Mouse (Mus musculus) stomach, embryonic 15.5 days (tissue): ENCODE measurements at regions not wholly inside any gene's neighbourhood (a gene's known extent, or its start where the extent isn't known, plus 50 kb on each side); places are given as distances from the start of the nearest gene placed in this dataset.
"Not testable (repeated sequence)": the region's sequence is repeated elsewhere in the genome, so short reads cannot be mapped to it uniquely, and the experiment has no call there.

ENCODE experiments used
- ATAC-seq: fragments of 200-750 bp; cut with Nextera tagmentation; 2 replicates; pipeline ENCODE4 v1.8.0; 2017; ENCODE audit warnings: low read depth, moderate number of reproducible peaks, moderate TSS enrichment; ENCODE audit not compliant: insufficient read depth, low FRiP score
- H3K27ac ChIP-seq: fragments of 300-500 bp; sonication (generic); 2 replicates; pipeline ENCODE4 v1.5.1; 2015; ENCODE audit warnings: mild to moderate bottlenecking, inconsistent platforms
- H3K27me3 ChIP-seq: fragments of 300-500 bp; sonication (generic); replicated peaks from 2 replicates; pipeline ENCODE4 v1.6.1; 2015; ENCODE audit warnings: inconsistent platforms
- H3K36me3 ChIP-seq: fragments of 300-500 bp; sonication (generic); 2 replicates; pipeline ENCODE4 v1.6.1; 2015; ENCODE audit warnings: inconsistent platforms
- H3K4me1 ChIP-seq: fragments of 300-500 bp; sonication (generic); 2 replicates; pipeline ENCODE4 v1.6.1; 2015; ENCODE audit warnings: inconsistent platforms
- H3K4me2 ChIP-seq: fragments of 300-500 bp; sonication (generic); 2 replicates; pipeline ENCODE4 v1.6.1; 2015; ENCODE audit warnings: mild to moderate bottlenecking, inconsistent platforms
- H3K4me3 ChIP-seq: fragments of 300-500 bp; sonication (generic); replicated peaks from 2 replicates; pipeline ENCODE4 v1.5.1; 2015; ENCODE audit warnings: inconsistent platforms
- H3K9ac ChIP-seq: fragments of 300-500 bp; sonication (generic); 2 replicates; pipeline ENCODE4 v1.6.1; 2015; ENCODE audit warnings: inconsistent platforms
- H3K9me3 ChIP-seq: fragments of 300-500 bp; sonication (generic); 2 replicates; pipeline ENCODE4 v1.6.1; 2016; ENCODE audit warnings: inconsistent platforms
- WGBS: fragments of 180-500 bp; shearing (Covaris S2); methylation state at CpG from one replicate; pipeline ENCODE4 v1.1.7; 2015; 5-methylcytosine and 5-hydroxymethylcytosine counted together

GRCm38 (mm10) chr16:3114473-3115335 is 476.1 kb upstream of the Olfr161 start:
- H3K36me3 ChIP-seq, H3K4me1 ChIP-seq, H3K4me2 ChIP-seq, H3K9me3 ChIP-seq, H3K9ac ChIP-seq, H3K27ac ChIP-seq, H3K27me3 ChIP-seq, H3K4me3 ChIP-seq: not testable (repeated sequence)
- 46% methylated on average over 3 of the region's 3 CpGs for whole genome bisulfite sequencing
- ATAC-seq: peak; percentile 93

GRCm38 (mm10) chr16:3115336-3116112 is 475.3 kb upstream of the Olfr161 start:
- H3K9ac ChIP-seq, H3K27me3 ChIP-seq, H3K9me3 ChIP-seq, H3K36me3 ChIP-seq, H3K27ac ChIP-seq, H3K4me1 ChIP-seq, H3K4me3 ChIP-seq, H3K4me2 ChIP-seq: not testable (repeated sequence)
- peak; percentile 74 for ATAC-seq
- 65% methylated on average over 8 of the region's 9 CpGs for WGBS

DNA sequence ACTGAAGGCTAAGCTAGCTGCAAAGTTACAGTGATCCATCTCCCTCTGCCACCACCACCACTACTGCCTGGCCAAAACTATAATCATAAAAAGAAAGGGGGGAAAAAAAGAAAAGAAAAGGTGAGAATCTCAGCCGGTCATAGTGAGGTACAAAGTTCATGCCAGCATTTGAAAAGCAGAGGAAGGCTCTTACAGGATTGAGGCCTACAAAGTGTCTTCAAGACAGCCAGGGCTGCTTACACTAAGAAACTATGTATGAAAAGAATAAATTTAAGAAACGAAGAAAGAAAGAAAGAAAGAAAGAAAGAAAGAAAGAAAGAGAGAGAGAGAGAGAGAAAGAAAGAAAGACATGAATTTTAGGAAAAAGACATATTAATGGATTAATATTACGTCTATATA is 474.7 kb upstream of the Olfr161 start:
- not testable (repeated sequence) for H3K4me3 ChIP-seq, H3K36me3 ChIP-seq, H3K4me1 ChIP-seq, H3K27ac ChIP-seq, H3K9ac ChIP-seq, H3K9me3 ChIP-seq, H3K27me3 ChIP-seq, H3K4me2 ChIP-seq, ATAC-seq
- WGBS: 80% methylated on average over 2 of the region's 3 CpGs

DNA sequence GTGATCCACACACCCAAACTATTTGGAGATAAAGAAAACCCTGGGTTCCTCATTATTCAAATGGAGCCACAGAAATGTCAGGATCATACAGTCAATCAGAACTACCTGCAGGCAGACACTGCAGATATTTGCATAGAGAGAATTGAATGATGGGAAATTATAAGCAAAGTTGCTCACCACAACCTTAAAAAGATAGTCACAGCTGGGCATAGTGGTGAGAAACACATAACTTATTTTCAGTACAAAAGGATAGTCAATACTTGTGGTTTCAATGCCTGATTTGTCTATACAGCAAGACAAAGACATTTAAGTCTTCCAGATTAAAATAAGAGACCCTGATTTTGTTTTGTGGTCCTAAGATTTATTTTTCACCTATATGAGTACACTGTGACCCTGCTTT is 469.6 kb upstream of the Olfr161 start:
- not testable (repeated sequence) for H3K36me3 ChIP-seq, H3K4me3 ChIP-seq, H3K9ac ChIP-seq, H3K4me2 ChIP-seq, ATAC-seq, H3K9me3 ChIP-seq, H3K27ac ChIP-seq, H3K4me1 ChIP-seq, H3K27me3 ChIP-seq

- H3K4me3 ChIP-seq, H3K27me3 ChIP-seq, H3K36me3 ChIP-seq, H3K9me3 ChIP-seq, H3K4me2 ChIP-seq, H3K27ac ChIP-seq, H3K9ac ChIP-seq, H3K4me1 ChIP-seq: not testable (repeated sequence)
- ATAC-seq: peak; percentile 40; the same call in 1 of the 2 replicates
- WGBS: 55% methylated on average over 4 of the region's 6 CpGs
Measured at GRCm38 (mm10) chr16:3122145-3122860, 468.5 kb upstream of the Olfr161 start.

- WGBS: 68% methylated on average over 8 of the region's 8 CpGs
- not testable (repeated sequence) for H3K4me2 ChIP-seq, H3K27me3 ChIP-seq, H3K36me3 ChIP-seq, H3K27ac ChIP-seq, H3K4me3 ChIP-seq, H3K9ac ChIP-seq, H3K9me3 ChIP-seq, H3K4me1 ChIP-seq
- peak; percentile 33 for ATAC-seq
Measured at GRCm38 (mm10) chr16:3122861-3123477, 467.9 kb upstream of the Olfr161 start.

DNA sequence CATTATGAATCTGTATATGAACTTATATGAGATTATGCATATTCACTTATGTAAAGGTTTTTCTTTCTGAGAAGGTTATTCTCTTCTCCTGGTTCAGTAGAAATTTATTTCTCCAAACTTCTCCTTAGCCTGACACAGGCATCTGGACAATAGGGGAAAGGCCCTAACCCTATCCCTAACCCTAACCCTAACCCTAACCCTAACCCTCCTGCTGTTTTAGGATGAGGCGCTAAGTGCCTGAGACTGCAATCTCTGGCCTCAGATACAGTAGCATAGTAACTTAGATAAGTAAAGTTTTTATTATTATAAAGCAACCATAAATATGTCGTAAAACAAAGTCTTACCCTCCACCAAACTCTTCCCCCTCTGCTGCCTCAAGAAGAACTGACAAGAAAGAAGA is 463.5 kb upstream of the Olfr161 start:
- H3K27me3 ChIP-seq, H3K27ac ChIP-seq, H3K9me3 ChIP-seq, H3K4me2 ChIP-seq, H3K36me3 ChIP-seq, ATAC-seq, H3K4me1 ChIP-seq, H3K9ac ChIP-seq, H3K4me3 ChIP-seq: not testable (repeated sequence)
- 37% methylated on average over 2 of the region's 2 CpGs for WGBS
